Mouse (Mus musculus) gastrocnemius, adult 2 months (tissue): ENCODE data around the gene Kdm5b. TPM values are rescaled to one million over a fixed set of nuclear protein-coding genes. Genes with fewer than 3 reads are reported as not detected.
"Not testable (repeated sequence)": the region's sequence is repeated elsewhere in the genome, so short reads cannot be mapped to it uniquely, and the experiment has no call there.

Experiments used
- DNase-seq: peaks from one replicate; pipeline ENCODE4 v3.0.0; 2022
- H3K27ac ChIP-seq: fragments of 200-600 bp; 2 replicates; pipeline ENCODE4 v1.8.1; 2022; ENCODE audit warnings: mild to moderate bottlenecking
- H3K4me3 ChIP-seq: fragments of 200-600 bp; 2 replicates; pipeline ENCODE4 v1.8.1; 2022; ENCODE audit warnings: mild to moderate bottlenecking, moderate library complexity
- CTCF ChIP-seq: fragments of 200-600 bp; IDR thresholded peaks from 2 replicates; pipeline ENCODE4 v1.8.1; 2022; ENCODE audit warnings: antibody characterized with exemption, mild to moderate bottlenecking, moderate library complexity
- intact Hi-C: fragments of 180-260 bp; cut with DNase I; formaldehyde crosslinking; loops from one replicate; pipeline ENCODE4 v1.15.1; 2025
- total RNA-seq, 2 experiments: library from RNA; stranded (reverse); gene quantifications; 2 replicates each; pipeline ENCODE4 v1.2.3; 2021

Gene Kdm5b
- total RNA-seq, 2 experiments from 2014 or later = 9.7 to 9.8 TPM

DNA sequence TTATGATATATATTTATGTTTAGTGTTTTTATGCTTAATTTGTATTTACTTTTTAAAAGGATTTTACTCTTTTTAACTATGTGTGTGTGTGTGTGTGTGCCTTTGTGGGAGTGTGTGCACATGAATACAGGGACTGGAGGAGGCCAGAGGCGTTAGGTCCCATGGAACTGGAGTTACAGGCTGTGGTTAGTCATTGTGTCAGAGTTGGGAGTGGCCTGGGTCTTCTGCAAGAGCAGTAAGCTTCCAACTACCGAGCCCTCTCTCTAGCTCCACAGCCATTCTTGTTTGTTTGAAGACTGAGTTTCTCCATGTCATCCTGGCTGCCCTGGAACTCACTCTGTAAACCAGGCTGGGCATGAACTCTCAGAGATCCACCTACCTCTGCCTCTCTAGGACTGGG is 37.6 kb upstream of the Kdm5b start:
- no peak for DNase-seq
- TF ChIP-seq CTCF = no peak
- intact Hi-C loops = no loop called here
- no peak overlapping the region for H3K27ac ChIP-seq
- no peak overlapping the region for H3K4me3 ChIP-seq

DNA sequence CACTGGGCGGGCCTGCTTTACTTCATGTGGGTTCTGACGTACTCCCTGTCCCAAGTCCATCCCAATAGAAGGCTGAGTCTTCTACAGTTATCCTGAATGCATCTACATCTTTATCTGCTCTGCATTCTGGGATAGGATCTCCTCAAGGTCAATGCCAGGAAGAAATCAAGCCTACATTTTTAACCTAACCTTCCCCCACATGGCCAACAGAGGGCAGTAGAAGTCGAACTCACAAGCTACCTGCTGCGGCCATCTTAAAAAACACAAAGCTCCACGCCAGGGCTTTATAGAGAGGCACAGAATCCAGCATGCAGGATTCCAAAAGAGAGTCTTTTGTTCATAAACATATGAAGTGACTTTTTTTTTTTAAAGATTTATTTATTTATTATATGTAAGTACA is 35.5 kb upstream of the Kdm5b start:
- peak; percentile 46 for TF ChIP-seq CTCF
- DNase-seq = no peak
- no peak overlapping the region for H3K4me3 ChIP-seq
- no peak overlapping the region for H3K27ac ChIP-seq
- intact Hi-C loops = no loop called here

DNA sequence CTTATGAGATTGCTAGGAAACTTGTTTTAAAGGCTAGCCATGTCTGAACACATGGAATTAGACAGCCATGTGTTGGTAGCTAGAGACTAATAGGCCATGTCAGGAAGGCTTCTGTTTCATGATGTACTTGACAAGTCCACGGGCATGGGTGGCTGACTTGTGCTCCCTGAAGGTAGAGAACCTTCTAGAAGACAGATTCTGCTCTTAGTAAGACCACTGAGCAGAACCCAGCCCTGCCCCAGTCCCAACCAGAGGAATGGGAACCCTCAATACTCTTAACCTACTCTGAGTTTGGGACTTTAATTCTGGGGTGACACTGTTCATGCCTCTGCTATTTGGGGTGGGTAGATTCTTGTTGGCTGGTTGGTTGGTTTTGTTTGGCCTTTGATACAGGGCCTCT is 35.0 kb upstream of the Kdm5b start:
- intact Hi-C loops = no loop called here
- Histone ChIP-seq H3K27ac (no peak overlapping the region), H3K4me3 (no peak overlapping the region)
- TF ChIP-seq CTCF = no peak
- DNase-seq = no peak

- H3K27ac ChIP-seq = no peak overlapping the region
- no peak for TF ChIP-seq CTCF
- no peak for DNase-seq
- H3K4me3 ChIP-seq = no peak overlapping the region
- intact Hi-C loops = no loop called here
Observed at GRCm38 (mm10) chr1:134526752-134527151, 33.2 kb upstream of the Kdm5b start.

DNA sequence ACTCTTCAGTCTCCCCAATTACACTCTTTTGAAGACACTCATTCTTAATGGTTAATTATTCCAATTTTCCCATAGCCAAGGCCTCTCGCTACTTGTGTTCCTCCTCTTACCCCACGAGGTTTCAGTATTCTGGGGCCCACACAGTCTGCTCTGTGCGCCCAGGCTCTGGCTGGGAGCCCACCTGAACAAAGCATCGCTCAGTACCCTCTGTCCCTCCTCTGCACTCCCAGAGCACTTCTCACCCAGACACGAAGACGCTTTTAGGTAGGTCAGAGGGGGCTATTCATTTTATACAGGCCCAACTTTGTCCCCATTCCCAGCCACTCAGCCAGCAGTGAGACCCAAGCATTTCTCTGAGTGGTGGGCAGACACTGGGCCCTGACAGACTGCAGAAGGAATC is 29.4 kb upstream of the Kdm5b start:
- no peak for TF ChIP-seq CTCF
- DNase-seq = no peak
- Histone ChIP-seq H3K4me3 (no peak overlapping the region), H3K27ac (no peak overlapping the region)
- intact Hi-C loops = no loop called here

- H3K27ac ChIP-seq, DNase-seq, H3K4me3 ChIP-seq, intact Hi-C loops: not testable (repeated sequence)
Observed at GRCm38 (mm10) chr1:134533710-134534109, 26.3 kb upstream of the Kdm5b start.

DNA sequence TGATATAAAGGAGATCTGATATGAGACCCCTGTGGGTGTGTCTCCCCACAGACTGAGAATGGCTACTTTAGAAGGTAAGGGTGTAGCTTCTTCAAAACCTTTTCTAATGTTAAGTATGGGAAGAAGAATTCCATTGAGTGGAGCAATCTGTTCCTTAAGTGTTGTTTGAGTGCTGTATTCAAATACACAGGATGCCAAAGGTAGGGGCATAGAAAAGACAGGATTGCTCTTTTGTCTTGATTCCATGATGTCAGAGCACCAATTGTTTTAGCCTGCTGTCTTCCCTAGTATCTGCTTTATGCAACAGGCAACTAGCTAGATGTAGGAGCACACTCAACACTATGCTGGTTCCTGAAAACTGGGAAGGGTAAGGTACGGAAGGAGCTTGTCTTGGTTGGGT is 24.9 kb upstream of the Kdm5b start:
- intact Hi-C loops = no loop called here
- TF ChIP-seq CTCF = no peak
- no peak overlapping the region for H3K27ac ChIP-seq
- no peak overlapping the region for H3K4me3 ChIP-seq
- no peak for DNase-seq

GRCm38 (mm10) chr1:134535513-134535912 is 24.5 kb upstream of the Kdm5b start:
- DNase-seq = no peak
- TF ChIP-seq CTCF = no peak
- Histone ChIP-seq H3K27ac (no peak overlapping the region), H3K4me3 (no peak overlapping the region)
- intact Hi-C loops = no loop called here

GRCm38 (mm10) chr1:134540610-134541009 is 19.4 kb upstream of the Kdm5b start:
- intact Hi-C loops = no loop called here
- TF ChIP-seq CTCF = no peak
- DNase-seq = no peak
- no peak overlapping the region for H3K4me3 ChIP-seq
- H3K27ac ChIP-seq = no peak overlapping the region

DNA sequence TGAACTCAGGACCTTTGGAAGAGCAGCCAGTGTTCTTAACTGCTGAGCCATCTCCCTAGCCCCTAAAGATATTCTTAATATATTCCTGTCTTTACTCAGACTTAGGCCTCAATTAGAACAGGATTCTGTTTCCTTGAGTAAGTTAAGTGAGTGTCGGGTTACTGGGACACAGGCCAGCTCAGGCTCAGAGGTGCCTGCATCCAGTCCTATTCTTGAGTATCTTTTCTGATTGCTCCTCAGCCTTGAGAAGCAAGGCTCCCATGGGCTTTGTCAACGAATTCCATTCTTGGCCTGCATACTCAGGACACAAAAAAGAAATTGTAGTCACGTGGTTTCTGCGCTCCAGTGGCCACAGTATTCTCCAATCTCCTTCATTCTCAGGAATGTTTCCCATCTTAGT is 11.7 kb upstream of the Kdm5b start:
- intact Hi-C loops = no loop called here
- H3K4me3 ChIP-seq = no peak overlapping the region
- TF ChIP-seq CTCF = no peak
- H3K27ac ChIP-seq = no peak overlapping the region
- DNase-seq = peak; percentile 24

DNA sequence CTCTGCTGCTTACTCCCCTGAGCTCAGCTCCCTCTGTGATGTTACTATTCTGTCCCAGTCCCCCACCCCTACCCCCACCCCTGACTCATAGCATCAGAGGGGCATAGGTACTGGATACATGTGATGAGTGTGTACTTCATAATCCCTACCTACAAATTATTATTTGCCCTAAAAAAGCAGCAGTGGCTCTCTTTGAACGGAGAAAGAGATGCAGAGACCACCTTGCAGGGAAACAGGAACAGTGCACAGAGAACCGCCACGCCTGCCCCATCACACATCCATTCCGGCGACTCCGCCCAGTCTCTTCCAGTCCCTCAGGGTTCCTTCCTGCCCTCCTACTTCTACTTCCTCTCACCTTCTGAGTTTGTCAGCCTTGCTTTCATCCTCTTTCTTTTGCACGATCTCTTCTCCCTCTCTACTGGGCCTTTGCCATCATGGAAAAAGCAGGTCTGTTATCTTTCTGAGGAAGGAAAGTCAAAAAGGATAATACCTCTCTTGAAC is 10.3 kb upstream of the Kdm5b start, which contains the start of gene Mgat4e:
Mgat4e (minus strand) TSS at position 51 of the 501 bp plus-strand sequence.
- no peak for DNase-seq
- intact Hi-C loops = no loop called here
- Histone ChIP-seq H3K4me3 (no peak within 1 kb of the TSS), H3K27ac (no peak within 1 kb of the TSS)
- no peak for TF ChIP-seq CTCF

GRCm38 (mm10) chr1:134551869-134552268 is 8.1 kb upstream of the Kdm5b start:
- Histone ChIP-seq H3K27ac (no peak overlapping the region), H3K4me3 (no peak overlapping the region)
- TF ChIP-seq CTCF = no peak
- DNase-seq = no peak
- intact Hi-C loops = no loop called here

- intact Hi-C loops = no loop called here
- H3K27ac ChIP-seq = no peak overlapping the region
- no peak overlapping the region for H3K4me3 ChIP-seq
- no peak for TF ChIP-seq CTCF
- no peak for DNase-seq
Observed at GRCm38 (mm10) chr1:134552396-134552795, 7.6 kb upstream of the Kdm5b start.

- intact Hi-C loops = loop anchor here (5.0 kb wide), 1 partner anchor 38 kb away; no protein-coding TSS in a partner anchor
Observed at GRCm38 (mm10) chr1:134555240-134555870, 4.6 kb upstream of the Kdm5b start.

More at GRCm38 (mm10) chr1:134555240-134555870, 4.6 kb upstream of the Kdm5b start:
- no peak for TF ChIP-seq CTCF
- no peak for DNase-seq
- Histone ChIP-seq H3K27ac (no peak overlapping the region), H3K4me3 (no peak overlapping the region; the same call in 1 of the 2 replicates)
